Mouse (Mus musculus) heart, postnatal 0 days (tissue): ENCODE data around the gene Ypel3. TPM values are rescaled to one million over a fixed set of nuclear protein-coding genes. Genes with fewer than 3 reads are reported as not detected.

Source experiments
- ATAC-seq: fragments of 200-750 bp; cut with Nextera tagmentation; 2 replicates; pipeline ENCODE4 v1.8.0; 2017; ENCODE audit warnings: low read depth, moderate number of reproducible peaks, moderate library complexity; ENCODE audit not compliant: insufficient read depth
- DNase-seq: peaks from one replicate; pipeline ENCODE4 v3.0.0-alpha.2; 2016; ENCODE audit warnings: low spot score
- H3K27ac ChIP-seq: fragments of 300-500 bp; sonication (generic); 2 replicates; pipeline ENCODE4 v1.5.1; 2014; ENCODE audit warnings: low read depth, mild to moderate bottlenecking
- H3K27me3 ChIP-seq: fragments of 300-500 bp; sonication (generic); 2 replicates; pipeline ENCODE4 v1.6.1; 2014; ENCODE audit warnings: low read length, mixed read lengths; ENCODE audit not compliant: control insufficient read depth, insufficient read depth
- H3K36me3 ChIP-seq: fragments of 300-500 bp; sonication (generic); replicated peaks from 2 replicates; pipeline ENCODE4 v1.6.1; 2014; ENCODE audit warnings: low read length, mixed read lengths; ENCODE audit not compliant: control insufficient read depth, insufficient read depth
- H3K4me1 ChIP-seq: fragments of 300-500 bp; sonication (generic); 2 replicates; pipeline ENCODE4 v1.6.1; 2014; ENCODE audit warnings: antibody characterized with exemption; ENCODE audit not compliant: control insufficient read depth, insufficient read depth
- H3K4me2 ChIP-seq: fragments of 300-500 bp; sonication (generic); 2 replicates; pipeline ENCODE4 v1.6.1; 2014; ENCODE audit warnings: low read depth, mild to moderate bottlenecking, low read length, moderate library complexity
- H3K4me3 ChIP-seq: fragments of 300-500 bp; sonication (generic); 2 replicates; pipeline ENCODE4 v1.5.1; 2014; ENCODE audit warnings: low read depth, low read length
- H3K9ac ChIP-seq: fragments of 300-500 bp; sonication (generic); replicated peaks from 2 replicates; pipeline ENCODE4 v1.6.1; 2014; ENCODE audit warnings: low read depth, low read length, mixed read lengths
- H3K9me3 ChIP-seq: fragments of 300-500 bp; sonication (generic); replicated peaks from 2 replicates; pipeline ENCODE4 v1.6.1; 2016; ENCODE audit warnings: low read length; ENCODE audit not compliant: control insufficient read depth
- CTCF ChIP-seq: IDR thresholded peaks from 2 replicates; pipeline ENCODE4 v1.5.1; 2016; ENCODE audit warnings: antibody characterized with exemption, control low read depth, low read depth
- EP300 ChIP-seq: IDR thresholded peaks from 2 replicates; pipeline ENCODE4 v1.6.1; 2016; ENCODE audit warnings: antibody characterized with exemption, low read depth
- WGBS: fragments of 180-500 bp; shearing (Covaris S2); extraction: QIAGEN DNeasy Blood & Tissue Kit; methylation state at CpG from one replicate; pipeline ENCODE4 v1.1.7; 2014; 5-methylcytosine and 5-hydroxymethylcytosine counted together
- polyA plus RNA-seq: library from polyadenylated mRNA; unstranded; fragments of >200 nt; fragmentation: Nextera tagmentation; extraction: Ambion mirVana; gene quantifications from 2 replicates; pipeline ENCODE4 v1.2.1, GENCODE M21; 2015
- total RNA-seq: library from RNA; depleted of rRNA; stranded (reverse); fragments of >200 nt; gene quantifications from 2 replicates; pipeline ENCODE4 v1.2.3, GENCODE M21; 2014; ENCODE audit warnings: low replicate concordance

The Ypel3 gene
- total and polyA plus RNA-seq, 2 experiments from 2014 or later, result 84.1 to 146 TPM

DNA sequence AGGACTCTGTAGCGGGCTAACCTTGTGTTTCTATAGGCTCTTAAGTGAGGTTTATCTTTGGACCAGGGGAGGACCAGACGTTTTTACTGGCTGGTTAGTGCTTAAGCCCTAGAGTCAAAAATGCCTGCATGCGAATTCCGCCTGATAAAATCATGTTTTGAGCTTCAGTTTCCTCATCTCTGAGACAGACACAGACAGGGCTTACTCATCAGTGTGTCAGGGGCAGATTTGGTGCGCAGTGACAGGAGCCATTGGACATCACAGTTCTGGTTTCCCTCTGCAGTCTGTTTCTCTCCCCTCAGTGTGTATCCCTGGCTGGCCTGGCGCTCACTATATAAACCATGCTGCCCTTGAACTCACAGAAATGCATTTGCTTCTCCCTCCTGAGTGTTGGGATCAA lies 26.4 kb downstream of the Ypel3 start:
- no peaks in the 10 kb centered on the region for H3K27me3 ChIP-seq
- peaks cover 10% of the 10 kb centered on the region; the same call in 1 of the 2 replicates for H3K4me1 ChIP-seq
- H3K4me2 ChIP-seq, result no peak overlapping the region
- H3K36me3 ChIP-seq, result peaks cover 11% of the 10 kb centered on the region; the same call in 1 of the 2 replicates
- no peak overlapping the region for H3K9ac ChIP-seq
- no peaks in the 10 kb centered on the region for H3K9me3 ChIP-seq
- no peak overlapping the region for H3K27ac ChIP-seq
- DNase-seq, result no peak
- WGBS, result 82% methylated on average over 6 of the region's 6 CpGs
- H3K4me3 ChIP-seq, result no peak overlapping the region
- TF ChIP-seq EP300 (no peak), CTCF (no peak)
- ATAC-seq, result no peak

DNA sequence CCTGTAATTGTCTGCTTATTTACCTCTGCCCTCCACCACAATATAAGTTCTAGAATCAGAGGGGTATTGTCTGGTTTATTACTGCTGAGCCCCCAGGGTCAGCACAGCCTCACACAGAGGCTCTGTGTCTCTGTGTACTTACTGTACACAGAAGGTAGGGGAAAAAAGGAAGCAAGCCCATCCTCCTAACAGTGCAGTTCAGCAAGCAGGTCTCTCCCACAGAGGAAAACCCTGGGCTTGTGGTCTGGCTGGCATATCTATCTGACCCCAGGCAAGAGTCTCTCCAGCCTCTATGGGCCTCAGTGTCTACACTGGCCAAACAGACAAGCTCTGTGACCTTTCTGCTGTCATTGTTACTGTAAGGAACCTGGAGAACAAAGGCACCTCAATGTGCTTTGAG lies 27.0 kb downstream of the Ypel3 start:
- peaks cover 10% of the 10 kb centered on the region; the same call in 1 of the 2 replicates for H3K4me1 ChIP-seq
- no peak overlapping the region for H3K27ac ChIP-seq
- no peak overlapping the region for H3K9ac ChIP-seq
- no peaks in the 10 kb centered on the region for H3K27me3 ChIP-seq
- peaks cover 11% of the 10 kb centered on the region; the same call in 1 of the 2 replicates for H3K36me3 ChIP-seq
- H3K4me2 ChIP-seq, result no peak overlapping the region
- ATAC-seq (no peak), DNase-seq (no peak)
- H3K4me3 ChIP-seq, result no peak overlapping the region
- TF ChIP-seq EP300, result no peak
- TF ChIP-seq CTCF, result no peak
- no peaks in the 10 kb centered on the region for H3K9me3 ChIP-seq

- no peak overlapping the region for H3K27ac ChIP-seq
- peaks cover 11% of the 10 kb centered on the region; the same call in 1 of the 2 replicates for H3K36me3 ChIP-seq
- no peaks in the 10 kb centered on the region; the same call in none of the 2 replicates for H3K4me1 ChIP-seq
- no peak overlapping the region for H3K4me2 ChIP-seq
- no peak for ATAC-seq
- TF ChIP-seq EP300, result no peak
- TF ChIP-seq CTCF, result no peak
- no peaks in the 10 kb centered on the region for H3K9me3 ChIP-seq
- no peak for DNase-seq
- no peak overlapping the region for H3K4me3 ChIP-seq
- H3K9ac ChIP-seq, result no peak overlapping the region
- WGBS, result 56% methylated on average over 6 of the region's 6 CpGs
- no peaks in the 10 kb centered on the region for H3K27me3 ChIP-seq
Observed at GRCm38 (mm10) chr7:126806956-126807355, 30.2 kb downstream of the Ypel3 start.

GRCm38 (mm10) chr7:126807405-126807804 lies 30.6 kb downstream of the Ypel3 start:
- no peak for DNase-seq
- no peaks in the 10 kb centered on the region for H3K27me3 ChIP-seq
- no peak for ATAC-seq
- TF ChIP-seq EP300 (no peak), CTCF (no peak)
- no peak overlapping the region for H3K27ac ChIP-seq
- peaks cover 11% of the 10 kb centered on the region; the same call in 1 of the 2 replicates for H3K36me3 ChIP-seq
- H3K4me2 ChIP-seq, result no peak overlapping the region
- WGBS, result 40% methylated on average over 4 of the region's 4 CpGs
- H3K4me1 ChIP-seq, result no peaks in the 10 kb centered on the region; the same call in none of the 2 replicates
- no peak overlapping the region for H3K4me3 ChIP-seq
- H3K9me3 ChIP-seq, result no peaks in the 10 kb centered on the region
- 0 out of 2 replicates have a peak overlapping the region, but pooled peaks have one; percentile 9 for H3K9ac ChIP-seq

- DNase-seq, result peak; percentile 95
- Histone ChIP-seq H3K27me3 (no peaks in the 10 kb centered on the region), H3K9me3 (no peaks in the 10 kb centered on the region), H3K4me2 (peak overlapping the region; percentile 69), H3K36me3 (0 out of 2 replicates have a peak, but pooled peaks cover 4% of the 10 kb centered on the region), H3K4me1 (no peaks in the 10 kb centered on the region; the same call in none of the 2 replicates), H3K4me3 (peak overlapping the region; percentile 56), H3K9ac (peak overlapping the region; percentile 40), H3K27ac (peak overlapping the region; percentile 53)
- TF ChIP-seq EP300 (no peak), CTCF (no peak)
- peak; percentile 92 for ATAC-seq
- WGBS, result 1% methylated on average over 43 of the region's 43 CpGs
Observed at GRCm38 (mm10) chr7:126808703-126809455, 32.1 kb downstream of the Ypel3 start.
